Mouse (Mus musculus): ENCODE measurements around the gene Nol3. TPM values are rescaled to one million over a fixed set of nuclear protein-coding genes. Genes with fewer than 3 reads are reported as not detected.

Gene Nol3
- polyA plus RNA-seq, 1 experiment from 2014 or later, result 2.7 TPM

DNA sequence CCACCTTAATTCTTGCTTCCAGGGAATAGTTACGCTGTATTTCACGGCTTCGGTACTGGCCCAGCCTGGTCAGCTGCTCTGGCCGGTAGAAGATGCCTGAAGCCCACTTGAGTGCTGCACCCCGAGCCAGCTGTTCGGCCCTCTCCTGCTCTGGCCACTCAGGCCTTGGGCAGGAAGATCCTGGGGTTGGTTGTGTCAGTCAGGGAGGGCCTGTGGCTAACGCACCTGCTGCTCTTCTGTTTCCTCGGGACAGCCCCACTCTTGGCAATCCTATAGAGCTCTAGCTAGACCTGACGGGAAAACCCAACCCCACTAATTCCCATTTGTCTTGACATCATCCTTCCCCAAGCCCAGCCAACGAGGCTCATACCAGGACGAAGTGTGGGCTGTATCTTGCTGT, 19.3 kb downstream of the Nol3 start:
- 76% methylated on average over 11 of the region's 11 CpGs for WGBS
- no peaks in the 10 kb centered on the region for H3K9me3 ChIP-seq (replicated peaks)
- H3K27me3 ChIP-seq, result peaks cover 29% of the 10 kb centered on the region
- peaks cover 25% of the 10 kb centered on the region for H3K4me1 ChIP-seq
- no peak overlapping the region for H3K27ac ChIP-seq
- H3K9ac ChIP-seq, result no peak overlapping the region
- ATAC-seq (ENCODE audit: low FRiP score), result no peak
- H3K4me2 ChIP-seq (replicated peaks), result no peak overlapping the region
- H3K36me3 ChIP-seq, result peaks cover 10% of the 10 kb centered on the region
- H3K4me3 ChIP-seq, result no peak overlapping the region

DNA sequence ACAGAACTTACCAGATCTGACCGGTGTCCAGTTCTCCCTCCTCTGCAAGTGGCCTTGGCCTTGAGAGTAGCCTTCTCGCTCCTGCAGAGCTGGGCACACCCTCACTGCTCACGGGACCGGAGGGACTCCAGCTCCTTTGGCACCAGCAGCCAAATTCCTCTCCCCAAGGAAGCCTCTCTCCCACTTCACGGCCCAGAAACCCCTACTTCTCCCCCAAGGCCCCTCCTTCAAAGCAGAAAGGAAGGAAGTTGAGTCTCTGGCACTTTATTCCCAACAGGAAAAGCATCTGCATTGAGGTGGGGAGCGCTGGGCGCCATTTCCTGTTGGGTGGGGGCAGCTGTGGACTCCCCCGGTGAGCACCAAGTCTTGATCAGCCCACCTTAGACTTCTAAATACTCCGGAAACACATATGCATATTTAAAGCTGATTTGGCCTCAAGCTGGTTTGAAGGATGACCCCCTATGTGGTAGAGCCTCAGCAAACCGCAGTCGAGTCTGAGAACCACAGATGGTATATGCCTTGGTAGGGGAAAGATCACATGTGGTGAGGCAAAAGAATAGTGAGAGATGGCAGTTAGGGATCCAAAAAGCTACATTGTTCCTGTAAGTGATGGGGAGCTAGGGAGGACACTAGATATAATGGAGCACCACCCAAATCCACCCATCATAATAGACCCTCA, 20.1 kb downstream of the Nol3 start, which contains the start of gene Exoc3l:
Gene Exoc3l (minus strand): TSS at position 207 of the 679 bp plus-strand sequence.
- Histone ChIP-seq H3K4me1 (peaks cover 18% of the 10 kb centered on the region), H3K4me2 (replicated peaks) (peak within 1 kb of the TSS; percentile 99), H3K27ac (0 out of 2 replicates have a peak within 1 kb of the TSS, but pooled peaks have one; percentile 53), H3K9me3 (replicated peaks) (no peaks in the 10 kb centered on the region), H3K27me3 (peaks cover 23% of the 10 kb centered on the region), H3K36me3 (peaks cover 16% of the 10 kb centered on the region), H3K9ac (no peak within 1 kb of the TSS), H3K4me3 (0 out of 2 replicates have a peak within 1 kb of the TSS, but pooled peaks have one; percentile 97)
- ATAC-seq (ENCODE audit: low FRiP score), result no peak
- WGBS, result 70% methylated on average over 11 of the region's 11 CpGs

DNA sequence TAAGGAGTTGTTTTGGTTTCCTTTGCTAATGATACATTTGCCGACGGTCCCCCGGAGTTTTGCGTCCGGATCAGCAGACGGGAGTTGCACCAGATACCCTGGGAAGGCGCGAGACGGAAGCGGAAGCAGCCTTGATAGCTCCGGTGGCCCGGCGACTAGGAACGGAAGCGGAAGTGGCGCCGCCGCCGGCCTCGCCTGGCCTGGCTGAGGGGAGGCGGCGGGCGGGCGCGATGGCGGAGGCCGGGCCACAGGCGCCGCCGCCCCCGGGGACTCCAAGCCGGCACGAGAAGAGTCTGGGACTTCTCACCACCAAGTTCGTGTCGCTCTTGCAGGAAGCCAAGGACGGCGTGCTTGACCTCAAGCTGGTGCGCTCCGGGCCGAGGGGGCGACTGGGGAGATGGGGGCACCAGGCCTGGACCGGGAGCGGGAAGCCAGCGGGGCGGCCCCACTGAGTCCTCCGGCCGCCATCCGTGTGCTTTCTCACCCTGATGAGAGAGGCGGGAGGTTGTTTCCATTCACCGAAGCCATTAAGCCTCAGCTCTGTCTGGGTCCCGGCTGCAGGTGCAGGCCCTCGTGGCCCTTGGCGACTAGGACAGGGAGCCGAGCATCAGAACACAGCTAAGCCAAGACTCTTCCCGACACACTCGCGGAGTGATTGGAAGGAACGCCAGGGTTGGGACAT, 21.7 kb downstream of the Nol3 start, which contains the start of gene E2f4:
Gene E2f4 (plus strand): TSS at position 153 of the 682 bp plus-strand sequence.
- Histone ChIP-seq H3K4me1 (peaks cover 18% of the 10 kb centered on the region), H3K9me3 (replicated peaks) (no peaks in the 10 kb centered on the region), H3K4me3 (peak within 1 kb of the TSS; percentile 97), H3K27me3 (peaks cover 18% of the 10 kb centered on the region), H3K36me3 (peaks cover 30% of the 10 kb centered on the region), H3K27ac (peak within 1 kb of the TSS; percentile 53; the same call in 1 of the 2 replicates), H3K9ac (peak within 1 kb of the TSS; percentile 96), H3K4me2 (replicated peaks) (peak within 1 kb of the TSS; percentile 99)
- ATAC-seq (ENCODE audit: low FRiP score), result peak; percentile 89
- WGBS, result under 1% methylated on average over 57 of the region's 58 CpGs

DNA sequence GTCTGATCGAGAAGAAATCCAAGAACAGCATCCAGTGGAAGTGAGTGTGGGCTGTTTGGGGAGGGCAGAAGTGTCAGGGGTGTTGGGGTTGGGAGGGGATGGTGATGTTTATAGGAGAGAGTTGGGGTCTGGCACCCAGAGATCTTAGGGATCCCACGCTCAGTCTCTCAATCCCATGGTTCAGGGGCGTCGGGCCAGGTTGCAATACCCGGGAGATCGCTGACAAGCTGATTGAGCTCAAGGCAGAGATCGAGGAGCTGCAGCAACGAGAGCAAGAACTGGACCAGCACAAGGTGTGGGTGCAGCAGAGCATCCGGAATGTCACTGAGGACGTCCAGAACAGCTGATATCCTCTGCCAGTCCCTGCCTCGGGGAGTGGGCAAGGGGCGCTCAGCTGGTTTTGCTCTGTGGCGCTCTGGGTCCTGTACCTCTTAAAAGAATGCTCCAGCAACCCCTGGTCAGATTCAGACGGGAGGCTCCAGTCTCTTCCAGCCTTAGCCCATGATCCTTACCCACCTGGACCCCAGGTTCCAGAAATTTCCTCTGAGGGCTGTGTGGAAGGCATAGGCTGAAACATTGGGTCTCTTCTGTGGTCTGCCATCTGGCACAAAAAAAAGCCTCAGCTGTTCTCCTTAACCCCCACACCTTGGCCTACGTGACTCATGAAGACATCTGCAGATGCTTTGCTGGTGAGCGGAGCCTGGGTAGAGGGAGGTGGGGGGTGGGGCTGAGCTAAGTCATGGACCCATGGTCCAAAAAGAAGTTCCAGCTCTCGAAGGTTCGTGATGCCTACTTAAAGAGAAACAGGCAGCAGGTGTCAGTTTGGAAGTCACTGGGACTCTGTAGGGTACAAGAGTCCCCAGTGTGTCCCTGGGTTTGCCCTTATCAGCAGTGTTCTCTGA, 22.7 kb downstream of the Nol3 start:
- Histone ChIP-seq H3K4me2 (replicated peaks) (peak overlapping the region; percentile 99), H3K4me1 (peaks cover 18% of the 10 kb centered on the region), H3K9ac (peak overlapping the region; percentile 96), H3K9me3 (replicated peaks) (no peaks in the 10 kb centered on the region), H3K4me3 (peak overlapping the region; percentile 97), H3K27me3 (peaks cover 8% of the 10 kb centered on the region; the same call in 1 of the 2 replicates), H3K36me3 (peaks cover 38% of the 10 kb centered on the region), H3K27ac (no peak overlapping the region)
- WGBS, result 70% methylated on average over 18 of the region's 18 CpGs
- no peak for ATAC-seq (ENCODE audit: low FRiP score)

DNA sequence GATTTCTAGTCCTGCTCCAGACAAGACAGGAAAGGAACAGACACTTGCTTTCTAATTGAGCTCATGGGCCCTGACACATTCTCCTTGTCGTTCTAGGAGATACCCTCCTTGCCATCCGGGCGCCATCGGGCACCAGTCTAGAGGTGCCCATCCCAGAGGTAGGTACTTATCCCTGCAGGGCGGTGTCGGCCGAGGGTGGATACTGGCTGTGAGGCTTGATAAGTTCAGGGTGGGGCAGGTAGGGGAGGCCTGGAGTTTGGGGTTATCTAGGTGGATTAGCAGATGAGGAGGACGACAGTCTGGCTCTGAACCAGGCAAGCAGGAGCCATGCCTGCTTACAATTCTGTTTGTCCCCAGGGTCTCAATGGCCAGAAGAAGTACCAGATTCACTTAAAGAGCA, 24.0 kb downstream of the Nol3 start:
- Histone ChIP-seq H3K27ac (no peak overlapping the region), H3K4me1 (peaks cover 18% of the 10 kb centered on the region), H3K4me3 (no peak overlapping the region), H3K36me3 (peaks cover 49% of the 10 kb centered on the region), H3K4me2 (replicated peaks) (no peak overlapping the region), H3K9ac (no peak overlapping the region), H3K27me3 (peaks cover 6% of the 10 kb centered on the region; the same call in 1 of the 2 replicates), H3K9me3 (replicated peaks) (no peaks in the 10 kb centered on the region)
- 90% methylated on average over 8 of the region's 8 CpGs for WGBS
- no peak for ATAC-seq (ENCODE audit: low FRiP score)

DNA sequence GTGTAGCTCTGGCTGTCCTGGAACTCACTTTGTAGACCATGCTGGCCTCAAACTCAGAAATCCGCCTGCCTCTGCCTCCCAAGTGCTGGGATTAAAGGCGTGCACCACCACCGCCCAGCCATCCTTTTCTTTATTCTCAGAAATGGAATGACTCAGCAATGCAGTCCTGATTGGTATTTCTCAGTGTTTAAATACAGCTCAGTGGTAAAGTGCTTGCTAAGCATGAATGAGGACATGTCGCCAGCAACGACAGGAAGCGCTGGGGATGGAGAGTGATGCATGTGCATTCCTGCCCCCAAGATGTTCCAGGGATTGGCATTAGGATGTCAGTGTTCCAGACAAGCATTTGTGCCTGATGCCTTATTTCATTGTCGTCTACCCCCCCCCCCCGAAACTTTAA, 27.5 kb downstream of the Nol3 start:
- Histone ChIP-seq H3K9ac (no peak overlapping the region), H3K27me3 (no peaks in the 10 kb centered on the region), H3K27ac (no peak overlapping the region), H3K4me2 (replicated peaks) (no peak overlapping the region), H3K4me1 (peaks cover 21% of the 10 kb centered on the region), H3K4me3 (no peak overlapping the region), H3K9me3 (replicated peaks) (no peaks in the 10 kb centered on the region), H3K36me3 (peaks cover 67% of the 10 kb centered on the region)
- WGBS, result 90% methylated on average over 8 of the region's 8 CpGs
- no peak for ATAC-seq (ENCODE audit: low FRiP score)

DNA sequence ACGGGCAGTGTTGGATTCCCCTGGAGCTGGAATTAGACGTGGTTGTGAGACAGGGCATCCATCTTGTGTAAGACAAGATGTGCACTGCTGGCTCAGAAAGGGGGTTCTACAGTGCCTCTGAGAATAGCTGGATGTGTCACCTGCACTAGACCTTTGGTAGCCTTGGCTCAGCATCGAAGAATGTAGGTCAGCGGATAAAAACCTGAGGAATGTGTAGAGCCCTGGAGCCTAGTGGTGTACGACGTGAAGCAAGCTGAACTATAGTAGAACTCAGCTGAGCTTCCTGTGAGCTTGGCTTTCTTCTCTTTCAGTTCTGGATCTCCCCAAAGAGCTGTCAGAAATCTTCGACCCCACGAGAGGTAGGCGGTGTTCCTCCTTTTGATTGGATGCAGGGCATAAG, 27.9 kb downstream of the Nol3 start:
- peaks cover 16% of the 10 kb centered on the region for H3K4me1 ChIP-seq
- peaks cover 70% of the 10 kb centered on the region for H3K36me3 ChIP-seq
- no peak overlapping the region for H3K27ac ChIP-seq
- no peak overlapping the region for H3K4me2 ChIP-seq (replicated peaks)
- no peak for ATAC-seq (ENCODE audit: low FRiP score)
- H3K4me3 ChIP-seq, result no peak overlapping the region
- H3K9ac ChIP-seq, result no peak overlapping the region
- no peaks in the 10 kb centered on the region for H3K27me3 ChIP-seq
- no peaks in the 10 kb centered on the region for H3K9me3 ChIP-seq (replicated peaks)
- 86% methylated on average over 9 of the region's 9 CpGs for WGBS

DNA sequence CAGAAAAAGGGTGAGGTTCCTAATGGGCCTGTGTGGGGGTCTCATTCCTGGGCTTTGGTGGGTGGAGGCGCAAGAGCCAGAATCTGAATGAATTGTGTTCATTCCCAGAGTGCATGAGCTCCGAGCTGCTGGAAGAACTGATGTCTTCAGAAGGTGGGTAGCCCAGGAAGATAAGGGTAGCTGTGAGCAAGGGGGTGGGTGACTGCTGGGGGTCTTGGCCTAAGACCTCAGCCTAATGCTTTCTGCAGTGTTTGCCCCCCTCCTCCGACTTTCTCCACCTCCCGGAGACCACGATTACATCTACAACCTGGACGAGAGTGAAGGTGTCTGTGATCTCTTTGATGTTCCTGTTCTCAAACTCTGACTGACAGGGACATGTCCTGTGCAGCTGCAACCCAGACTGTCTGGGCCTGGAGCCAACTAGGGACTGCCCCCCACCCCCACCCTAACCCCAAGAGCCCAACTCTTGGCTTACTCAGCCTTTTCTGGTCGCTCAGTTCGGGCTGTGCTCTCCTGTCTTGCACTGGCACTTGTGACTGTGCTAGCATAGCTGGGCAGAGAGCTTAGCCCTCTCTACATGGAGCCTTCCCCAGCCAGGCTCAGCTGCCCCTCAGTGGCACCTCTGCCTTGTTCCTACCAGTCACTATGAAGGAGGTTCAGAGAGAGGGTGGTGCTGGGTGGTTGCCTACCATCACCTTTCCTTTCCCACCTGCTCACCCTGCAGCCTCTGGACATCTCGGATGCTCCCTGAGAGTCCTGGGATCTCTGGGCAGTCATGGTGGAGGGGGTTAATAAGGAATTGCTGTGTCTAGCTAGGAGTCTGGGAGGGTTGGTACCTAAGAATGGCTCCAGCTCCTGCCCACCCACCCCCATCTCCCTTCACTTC, 28.6 kb downstream of the Nol3 start:
- peaks cover 75% of the 10 kb centered on the region for H3K36me3 ChIP-seq
- H3K9me3 ChIP-seq (replicated peaks), result no peaks in the 10 kb centered on the region
- no peak overlapping the region for H3K9ac ChIP-seq
- no peak for ATAC-seq (ENCODE audit: low FRiP score)
- WGBS, result 81% methylated on average over 9 of the region's 9 CpGs
- H3K4me3 ChIP-seq, result no peak overlapping the region
- no peak overlapping the region for H3K4me2 ChIP-seq (replicated peaks)
- H3K27me3 ChIP-seq, result no peaks in the 10 kb centered on the region
- peak overlapping the region; percentile 9; the same call in 1 of the 2 replicates for H3K27ac ChIP-seq
- peaks cover 13% of the 10 kb centered on the region for H3K4me1 ChIP-seq

DNA sequence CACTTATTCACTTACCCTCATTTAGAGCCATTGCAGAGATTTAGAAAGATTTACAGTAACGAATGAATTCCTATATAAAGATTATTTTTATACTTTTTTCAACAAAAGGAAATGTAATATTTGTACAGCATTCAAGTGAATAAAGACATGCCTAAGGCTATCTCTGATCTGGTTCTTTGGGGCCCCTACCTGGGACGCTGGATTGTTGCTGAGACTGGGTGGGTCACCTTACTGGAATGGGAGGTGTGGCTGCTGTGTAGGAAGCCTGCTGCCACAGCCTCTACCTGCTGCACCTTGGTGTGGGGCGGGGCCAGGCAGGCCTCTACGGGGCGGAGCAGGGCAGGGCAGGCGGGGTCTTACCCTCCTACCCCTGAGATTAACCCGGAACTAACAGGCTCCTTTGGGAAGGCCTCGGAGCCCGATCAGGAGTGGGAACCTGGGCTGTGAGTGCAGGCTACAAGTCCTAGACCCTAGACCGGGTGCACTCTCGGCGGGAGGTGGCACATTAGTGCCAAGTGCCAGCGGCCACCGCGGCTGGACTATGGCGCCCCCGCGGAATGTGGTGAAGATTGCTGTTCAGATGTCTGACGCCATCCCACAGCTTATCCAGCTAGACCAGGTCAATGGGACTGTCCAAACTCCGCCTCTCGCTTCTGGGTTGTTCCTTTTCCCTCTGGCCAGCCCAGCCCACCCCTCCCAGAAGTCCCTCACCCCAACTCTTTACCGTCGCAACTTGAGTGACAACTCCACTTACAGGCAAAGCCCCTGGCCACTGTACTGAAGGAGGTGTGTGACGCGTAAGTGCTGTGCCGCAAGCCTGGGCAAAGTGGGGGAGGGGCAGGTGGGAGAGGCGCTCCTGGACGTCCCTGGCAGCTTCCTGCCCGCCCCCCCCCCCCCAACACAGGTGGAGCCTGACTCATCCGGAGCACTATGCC, 29.5 kb downstream of the Nol3 start, which contains the start of gene Elmo3:
Gene Elmo3 (plus strand): TSS at position 391 of the 935 bp plus-strand sequence.
- peak within 1 kb of the TSS; percentile 18 for H3K4me3 ChIP-seq
- H3K36me3 ChIP-seq, result peaks cover 75% of the 10 kb centered on the region
- H3K9me3 ChIP-seq (replicated peaks), result no peaks in the 10 kb centered on the region
- H3K9ac ChIP-seq, result peak within 1 kb of the TSS; percentile 51
- peak within 1 kb of the TSS; percentile 51 for H3K4me2 ChIP-seq (replicated peaks)
- peak; percentile 56 for ATAC-seq (ENCODE audit: low FRiP score)
- H3K27me3 ChIP-seq, result no peaks in the 10 kb centered on the region
- 8% methylated on average over 27 of the region's 30 CpGs for WGBS
- peaks cover 13% of the 10 kb centered on the region for H3K4me1 ChIP-seq
- H3K27ac ChIP-seq, result peak within 1 kb of the TSS; percentile 37; the same call in 1 of the 2 replicates

DNA sequence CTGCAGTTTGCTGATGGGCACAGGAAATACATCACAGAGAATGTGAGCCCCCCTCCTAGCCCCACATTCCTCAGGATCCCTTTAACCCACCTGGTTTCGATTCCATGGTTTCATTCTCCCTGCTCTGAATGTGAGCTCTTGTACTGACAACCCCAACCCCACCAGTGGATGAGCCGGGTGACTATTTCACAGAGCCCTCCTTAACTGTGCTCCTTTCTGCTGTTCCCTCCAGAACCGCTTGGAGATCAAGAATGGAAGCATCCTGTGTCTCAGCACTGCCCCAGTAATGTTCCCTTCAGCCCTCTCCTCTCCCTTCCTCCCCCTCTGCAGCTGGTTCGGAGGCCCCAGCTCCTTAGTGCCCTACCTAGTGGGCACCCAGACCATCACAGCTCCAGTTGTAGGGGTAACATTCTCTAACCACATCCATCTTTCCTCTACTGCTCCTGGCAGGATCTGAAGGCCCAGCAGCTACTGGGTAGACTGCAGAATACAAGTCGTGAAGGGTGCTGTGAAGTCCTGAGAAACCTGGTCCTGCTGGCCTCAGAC, 30.3 kb downstream of the Nol3 start:
- H3K4me1 ChIP-seq, result peaks cover 13% of the 10 kb centered on the region
- H3K27ac ChIP-seq, result peak overlapping the region; percentile 37; the same call in 1 of the 2 replicates
- H3K36me3 ChIP-seq, result peaks cover 74% of the 10 kb centered on the region
- H3K4me2 ChIP-seq (replicated peaks), result peak overlapping the region; percentile 51
- ATAC-seq (ENCODE audit: low FRiP score), result peak; percentile 17; the same call in 1 of the 2 replicates
- H3K9ac ChIP-seq, result peak overlapping the region; percentile 51; the same call in 1 of the 2 replicates
- no peaks in the 10 kb centered on the region for H3K9me3 ChIP-seq (replicated peaks)
- H3K27me3 ChIP-seq, result no peaks in the 10 kb centered on the region
- H3K4me3 ChIP-seq, result peak overlapping the region; percentile 18
- 60% methylated on average over 5 of the region's 5 CpGs for WGBS
